Mouse (Mus musculus) small intestine, adult 2 months (tissue): ENCODE measurements around the gene Phpt1. TPM values are rescaled to one million over a fixed set of nuclear protein-coding genes. Genes with fewer than 3 reads are reported as not detected.

Experiments
- H3K27ac ChIP-seq: fragments of 200-500 bp; 2 replicates; pipeline ENCODE4 v1.5.1; 2012; ENCODE audit warnings: low read depth, low read length, control low read depth, inconsistent platforms; ENCODE audit not compliant: insufficient read depth
- H3K27me3 ChIP-seq: fragments of 200-500 bp; 2 replicates; pipeline ENCODE4 v1.6.1; 2012; ENCODE audit warnings: mild to moderate bottlenecking, moderate library complexity, low read length, inconsistent platforms; ENCODE audit not compliant: control insufficient read depth, insufficient read depth
- H3K36me3 ChIP-seq: fragments of 200-500 bp; 2 replicates; pipeline ENCODE4 v1.6.1; 2012; ENCODE audit warnings: mild to moderate bottlenecking, low read length, control low read depth, inconsistent platforms; ENCODE audit not compliant: control insufficient read depth, insufficient read depth
- H3K4me1 ChIP-seq: fragments of 200-500 bp; 2 replicates; pipeline ENCODE4 v1.6.1; 2012; ENCODE audit warnings: low read length, inconsistent platforms, mixed read lengths; ENCODE audit not compliant: control insufficient read depth, insufficient read depth, insufficient read length
- H3K4me3 ChIP-seq: fragments of 200-500 bp; 2 replicates; pipeline ENCODE4 v1.5.1; 2012; ENCODE audit warnings: low read depth, mild to moderate bottlenecking, control low read depth, inconsistent platforms, low read length, moderate library complexity
- CTCF ChIP-seq: fragments of 200-500 bp; IDR thresholded peaks from 2 replicates; pipeline ENCODE4 v1.5.1; 2012; ENCODE audit warnings: low read depth, mild to moderate bottlenecking, control low read depth, inconsistent platforms, low read length, moderate library complexity, mixed read lengths; ENCODE audit not compliant: insufficient replicate concordance, insufficient read length; ENCODE audit errors: extremely low read depth
- POLR2A ChIP-seq: fragments of 200-500 bp; IDR thresholded peaks from 2 replicates; pipeline ENCODE4 v1.6.1; 2012; ENCODE audit warnings: low read depth, mild to moderate bottlenecking, control low read depth, inconsistent platforms, low read length, moderate library complexity
- WGBS: fragments of 180-500 bp; shearing (Covaris S2); methylation state at CpG from one replicate; pipeline ENCODE4 v1.1.7; 2018; 5-methylcytosine and 5-hydroxymethylcytosine counted together
- polyA plus RNA-seq: library from polyadenylated mRNA; depleted of rRNA; stranded (reverse); fragments of >200 nt; gene quantifications from 2 replicates; pipeline ENCODE4 v1.2.3, GENCODE M21; 2012

Gene Phpt1
- polyA plus RNA-seq, 1 experiment, result 29.7 TPM

DNA sequence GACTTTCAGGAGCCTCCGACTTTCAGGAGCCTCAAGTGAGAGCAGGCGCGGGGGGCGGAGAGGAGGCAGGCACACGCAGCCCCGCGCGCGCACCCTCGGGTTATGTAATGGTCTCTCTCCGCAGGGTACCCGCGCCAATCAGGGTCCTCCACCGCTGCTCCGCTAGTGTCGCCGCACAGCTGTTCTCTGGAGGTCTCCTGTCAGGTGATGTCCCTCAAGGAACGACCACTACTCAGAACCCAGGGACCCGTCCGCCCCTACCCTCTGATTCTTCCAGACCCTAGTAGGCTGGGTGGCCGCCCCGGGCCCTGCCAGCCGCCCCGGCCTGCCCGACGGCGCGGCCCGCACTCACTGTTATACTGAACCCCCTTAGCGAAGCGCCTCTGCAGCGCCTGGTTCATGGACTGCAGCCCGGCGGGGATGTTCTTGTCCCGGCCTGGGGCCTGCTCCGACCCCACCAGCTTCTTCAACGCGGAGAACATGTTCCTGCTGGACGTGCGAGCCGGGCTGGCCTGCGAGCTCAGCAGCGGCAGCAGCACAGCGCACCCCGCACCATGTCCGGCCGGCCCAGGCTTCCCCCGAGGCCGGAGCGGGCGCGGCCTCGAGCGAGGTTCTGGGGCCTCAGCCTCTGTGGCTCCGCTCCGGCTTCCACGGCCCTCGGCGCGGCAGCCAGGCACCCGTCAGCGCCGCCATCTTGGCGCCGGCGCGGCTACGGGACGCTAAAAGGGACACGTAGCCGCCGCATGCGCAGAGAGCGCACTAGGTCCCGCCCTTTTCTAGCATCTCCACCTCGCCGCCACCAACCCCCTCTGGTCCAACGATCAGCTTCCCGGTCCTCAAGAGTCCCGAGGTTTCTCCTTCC is 33.0 kb upstream of the Phpt1 start, which contains the start of gene Rabl6:
Rabl6 (minus strand) TSS at position 761 of the 862 bp plus-strand sequence.
- under 1% methylated on average over 80 of the region's 80 CpGs for WGBS
- TF ChIP-seq POLR2A (peak; percentile 77), CTCF (no peak)
- H3K27ac ChIP-seq, result peak within 1 kb of the TSS; percentile 51

DNA sequence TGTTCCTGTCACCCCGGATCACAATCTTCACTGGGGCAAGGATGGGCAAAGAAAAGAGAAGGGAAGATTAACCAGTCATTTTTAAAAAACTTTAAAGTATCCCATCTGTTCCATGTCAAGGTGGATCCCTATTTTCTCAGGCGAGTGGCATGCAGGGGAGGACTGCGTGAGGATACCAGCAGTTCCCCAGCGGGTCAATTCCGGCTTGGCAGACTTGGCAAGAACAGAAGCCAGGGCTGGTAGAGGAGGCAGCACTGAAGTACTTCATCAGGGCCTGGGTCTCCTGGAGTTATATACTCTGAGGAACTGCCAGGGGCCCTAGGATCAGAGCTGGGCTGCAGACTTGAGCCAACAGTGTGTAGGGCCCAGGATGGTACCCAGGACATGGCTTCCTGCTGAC is 27.5 kb upstream of the Phpt1 start:
- TF ChIP-seq CTCF (no peak), POLR2A (no peak)
- 96% methylated on average over 5 of the region's 5 CpGs for WGBS
- H3K4me3 ChIP-seq, result no peak overlapping the region
- no peak overlapping the region for H3K27ac ChIP-seq
- peaks cover 8% of the 10 kb centered on the region; the same call in 1 of the 2 replicates for H3K4me1 ChIP-seq
- peaks cover 35% of the 10 kb centered on the region for H3K36me3 ChIP-seq
- H3K27me3 ChIP-seq, result no peaks in the 10 kb centered on the region

More for the DNA sequence above, 33.0 kb upstream of the Phpt1 start, which contains the start of gene Rabl6:
- H3K36me3 ChIP-seq, result 0 out of 2 replicates have a peak, but pooled peaks cover 2% of the 10 kb centered on the region
- peaks cover 7% of the 10 kb centered on the region; the same call in 1 of the 2 replicates for H3K4me1 ChIP-seq
- peak within 1 kb of the TSS; percentile 99 for H3K4me3 ChIP-seq
- no peaks in the 10 kb centered on the region for H3K27me3 ChIP-seq

GRCm38 (mm10) chr2:25600037-25600436 is 25.0 kb upstream of the Phpt1 start:
- 91% methylated on average over 2 of the region's 2 CpGs for WGBS

DNA sequence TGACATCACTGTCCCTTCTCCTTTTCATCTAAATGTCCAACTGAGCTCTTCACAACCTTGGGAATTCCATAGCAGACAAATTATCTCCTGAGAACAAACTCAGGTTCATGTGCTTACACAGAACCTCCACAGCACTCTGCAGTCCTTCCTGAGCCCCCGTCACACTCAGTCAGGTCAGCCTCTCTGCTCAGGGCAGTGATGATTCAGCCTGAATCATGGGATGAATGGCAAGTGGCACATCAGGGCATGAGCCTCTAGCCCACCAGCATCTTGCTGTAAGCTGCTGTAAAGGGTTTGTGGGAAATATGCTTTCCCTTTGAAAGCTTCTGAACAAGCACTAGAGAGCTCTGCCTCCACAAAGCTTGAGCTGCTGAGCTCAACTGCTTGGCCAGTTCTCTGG is 23.7 kb upstream of the Phpt1 start:
- Histone ChIP-seq H3K4me1 (peaks cover 6% of the 10 kb centered on the region; the same call in 1 of the 2 replicates), H3K27me3 (no peaks in the 10 kb centered on the region), H3K4me3 (no peak overlapping the region), H3K27ac (no peak overlapping the region), H3K36me3 (peaks cover 60% of the 10 kb centered on the region)
- TF ChIP-seq CTCF (no peak), POLR2A (no peak)
- WGBS, result 100% methylated on average over 1 of the region's 1 CpGs

More at GRCm38 (mm10) chr2:25600037-25600436, 25.0 kb upstream of the Phpt1 start:
- H3K27ac ChIP-seq, result no peak overlapping the region
- peaks cover 57% of the 10 kb centered on the region for H3K36me3 ChIP-seq
- TF ChIP-seq CTCF (no peak), POLR2A (no peak)
- H3K4me1 ChIP-seq, result peaks cover 6% of the 10 kb centered on the region; the same call in 1 of the 2 replicates
- H3K4me3 ChIP-seq, result no peak overlapping the region
- no peaks in the 10 kb centered on the region for H3K27me3 ChIP-seq

DNA sequence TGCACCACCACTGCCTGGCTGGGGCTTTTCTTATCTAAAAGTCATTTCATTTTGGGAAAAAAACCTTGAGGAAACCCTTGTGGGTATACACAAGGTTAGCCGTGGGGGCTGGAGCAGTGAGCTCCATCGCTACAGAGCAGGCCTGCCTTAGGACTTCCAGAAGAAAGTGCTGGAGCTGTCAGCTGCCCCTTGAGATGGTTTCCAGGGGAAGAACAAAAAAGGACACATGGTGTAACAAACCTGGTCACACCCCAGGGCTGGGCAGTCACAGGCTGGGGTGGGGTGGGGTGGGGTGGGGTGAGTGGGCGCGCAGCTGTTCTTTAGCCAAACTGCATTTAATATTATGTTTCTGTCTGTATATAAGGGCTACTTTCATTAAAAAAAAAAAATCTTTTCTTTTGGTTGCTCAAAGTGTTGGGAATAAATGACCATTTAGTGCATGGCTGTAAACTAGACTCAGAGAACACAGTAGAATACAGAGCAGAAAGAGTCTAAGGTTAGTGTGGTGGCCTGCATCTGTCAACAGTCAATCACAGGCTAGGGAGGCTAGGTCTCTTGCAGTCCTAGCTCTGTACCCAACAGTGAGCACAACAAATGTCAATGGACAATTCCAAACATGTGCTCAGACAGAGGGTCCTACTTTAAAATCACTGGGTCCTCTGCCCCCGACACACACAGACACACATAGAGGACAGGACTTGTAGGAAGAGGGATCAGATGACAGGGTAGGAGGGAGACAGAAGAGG is 21.9 kb upstream of the Phpt1 start:
- 90% methylated on average over 5 of the region's 5 CpGs for WGBS
- TF ChIP-seq CTCF, result no peak
- no peak for TF ChIP-seq POLR2A
- H3K4me3 ChIP-seq, result no peak overlapping the region
- H3K4me1 ChIP-seq, result peaks cover 6% of the 10 kb centered on the region; the same call in 1 of the 2 replicates
- peaks cover 72% of the 10 kb centered on the region for H3K36me3 ChIP-seq
- no peak overlapping the region for H3K27ac ChIP-seq
- no peaks in the 10 kb centered on the region for H3K27me3 ChIP-seq

DNA sequence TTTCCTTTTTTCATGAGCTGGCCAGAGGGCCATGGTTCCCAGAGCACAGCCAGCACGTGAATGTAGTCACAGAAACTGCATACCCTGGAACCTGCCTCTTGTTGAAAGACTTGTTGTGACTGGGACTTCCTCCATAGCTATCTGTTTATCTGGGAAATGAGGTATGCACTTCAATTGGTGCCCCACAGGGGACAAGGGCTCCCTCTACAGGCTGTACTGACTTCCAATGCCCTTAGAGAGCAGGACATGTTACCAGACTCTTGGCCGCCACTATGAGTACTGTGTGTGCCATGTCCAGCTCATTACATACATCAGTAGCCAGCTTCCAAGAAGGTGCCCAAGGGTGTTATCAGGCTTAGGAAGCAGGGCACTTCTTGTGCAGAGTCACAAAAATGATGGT is 16.8 kb upstream of the Phpt1 start:
- H3K36me3 ChIP-seq, result peaks cover 57% of the 10 kb centered on the region

More for the DNA sequence above, 16.8 kb upstream of the Phpt1 start:
- H3K4me1 ChIP-seq, result no peaks in the 10 kb centered on the region
- no peaks in the 10 kb centered on the region for H3K27me3 ChIP-seq
- WGBS, result 70% methylated on average over 2 of the region's 2 CpGs
- no peak for TF ChIP-seq POLR2A
- TF ChIP-seq CTCF, result peak; percentile 57; the same call in 1 of the 2 replicates
- H3K4me3 ChIP-seq, result no peak overlapping the region
- H3K27ac ChIP-seq, result no peak overlapping the region
